Mouse (Mus musculus) CD4-positive, CD25-positive, alpha-beta regulatory T cell, adult 4 months (primary cell): ENCODE results near the gene Klc3. TPM values are rescaled to one million over a fixed set of nuclear protein-coding genes. Genes with fewer than 3 reads are reported as not detected.

ENCODE experiments used
- ATAC-seq: one replicate; pipeline ENCODE4 v1.8.0; 2017
- polyA plus RNA-seq, 2 experiments: library from polyadenylated mRNA; unstranded; fragments of 100-300 nt; shearing (Covaris generic); gene quantifications; one replicate each; pipeline ENCODE4 v1.2.1; 2017

Gene Klc3
- polyA plus RNA-seq, 2 experiments from 2014 or later, result 2.6 to 3.3 TPM

DNA sequence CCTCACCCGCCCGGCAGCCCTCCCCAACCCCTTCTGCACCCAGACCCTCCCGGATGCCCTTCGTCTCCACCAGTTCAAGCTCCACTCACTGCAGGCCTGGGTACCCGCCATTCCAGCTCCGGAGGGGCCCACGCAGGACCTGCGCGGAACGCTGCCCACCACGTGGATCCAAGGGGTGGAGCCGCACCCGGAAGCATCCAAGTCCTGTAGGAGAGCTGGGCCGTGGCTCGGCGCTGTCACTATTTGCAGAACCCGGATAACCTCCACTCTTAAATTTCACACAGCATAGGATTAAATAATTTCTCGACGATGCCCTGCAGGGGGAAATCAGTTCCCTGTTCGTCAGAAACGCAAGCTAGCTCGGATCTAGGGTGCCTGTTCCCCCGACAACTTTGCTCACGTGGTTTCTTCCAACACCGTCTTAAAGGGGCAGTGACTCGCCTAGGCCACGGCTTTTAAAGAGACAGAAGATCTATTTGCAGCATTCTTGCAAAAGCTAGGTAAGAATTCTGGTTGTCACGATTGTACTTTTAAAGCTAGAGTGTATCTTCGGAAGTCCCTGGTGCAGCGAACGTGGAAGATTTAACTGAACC lies 44.5 kb downstream of the Klc3 start, which contains the start of the genes Cd3eap and Ppp1r13l:
Gene Cd3eap, minus strand, starts transcription at position 185 of the 593 bp plus-strand sequence.
Gene Ppp1r13l, plus strand, starts transcription at position 451 of the 593 bp plus-strand sequence.
- ATAC-seq, result peak; percentile 86

DNA sequence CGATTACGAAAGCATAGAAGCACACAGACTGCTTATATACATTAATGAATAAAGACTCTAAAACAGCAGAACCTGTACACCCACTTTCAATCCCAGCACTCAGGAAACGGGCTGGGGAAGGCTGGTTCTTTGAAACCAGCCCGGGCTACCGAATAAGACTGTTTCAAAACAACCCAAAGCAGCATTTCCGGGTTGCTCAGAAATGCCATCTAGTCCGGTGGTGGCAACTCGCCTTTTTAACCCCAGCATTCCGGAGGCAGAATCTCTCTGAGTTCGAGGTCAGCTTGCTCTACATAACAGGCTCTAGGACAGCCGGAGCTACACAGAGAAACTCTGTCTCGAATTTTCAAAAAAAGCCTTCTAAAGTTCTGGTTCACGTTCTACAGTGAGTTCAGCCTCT lies 45.3 kb downstream of the Klc3 start:
- no peak for ATAC-seq

DNA sequence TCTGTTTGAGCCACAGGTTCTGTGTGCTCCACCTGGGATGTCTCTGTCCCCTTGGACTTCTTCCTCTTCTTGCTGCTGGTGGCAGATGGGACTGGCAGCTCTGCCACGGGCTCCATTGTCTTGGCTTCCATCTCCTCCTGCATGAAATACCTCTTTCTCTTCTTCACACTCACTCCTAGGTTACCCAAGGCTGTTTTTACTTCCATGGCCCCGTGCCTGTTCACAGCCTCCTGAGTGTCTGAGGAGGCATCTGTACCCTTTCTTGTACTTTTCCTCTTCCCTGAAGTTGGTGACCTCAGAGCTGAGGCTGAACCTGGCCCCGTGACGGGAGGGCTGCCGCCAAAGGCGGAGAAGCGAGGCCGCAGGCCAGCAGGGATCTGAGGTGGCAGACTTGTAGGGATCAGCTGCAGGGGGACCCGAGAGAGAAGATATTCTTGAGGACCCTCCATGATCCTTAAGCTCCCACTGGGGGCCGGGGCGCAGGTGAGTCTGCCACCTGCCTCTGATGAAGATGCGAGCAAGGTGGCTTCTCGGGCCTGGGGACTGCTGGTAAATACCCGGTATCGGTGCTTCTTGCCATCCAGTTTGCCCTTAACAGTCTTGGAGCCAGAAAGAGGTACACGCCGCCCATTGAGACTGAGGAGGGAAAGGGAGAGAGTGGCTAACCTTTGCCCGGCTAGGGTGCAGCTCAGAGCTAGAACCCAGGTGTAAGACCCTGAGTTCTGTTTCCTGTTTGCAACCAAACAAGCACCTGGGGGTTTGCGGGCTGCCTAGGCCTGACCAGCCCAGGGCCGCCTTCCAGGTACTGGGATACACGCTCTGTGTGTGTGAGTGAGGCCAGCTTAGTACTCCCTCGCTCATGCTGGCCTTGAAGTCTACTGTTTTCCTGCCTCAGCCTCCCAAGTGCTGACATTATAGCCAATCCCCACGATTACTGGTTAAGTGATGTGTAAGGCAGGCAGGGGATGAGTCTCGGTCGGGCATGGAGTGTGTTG lies 46.2 kb downstream of the Klc3 start:
- no peak for ATAC-seq

DNA sequence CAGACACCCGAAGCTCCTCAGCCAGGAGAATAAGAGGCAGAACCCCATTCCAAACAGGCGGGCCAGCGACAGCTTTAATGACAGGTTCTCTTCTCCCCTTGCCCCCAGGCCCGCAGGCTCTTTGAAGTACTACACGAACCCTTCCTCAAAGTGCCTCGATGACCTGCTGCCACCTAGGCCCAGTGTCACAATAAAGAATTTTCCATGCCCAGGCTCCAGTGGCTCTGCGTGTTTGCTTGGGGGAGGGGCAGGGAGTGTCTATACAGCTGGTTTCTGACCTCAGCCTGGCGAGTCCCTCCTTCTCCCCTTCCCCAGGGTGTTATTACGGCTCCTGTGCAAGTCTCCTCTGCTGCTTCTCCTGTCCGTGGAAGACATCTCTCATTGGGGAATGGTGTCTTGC lies 47.6 kb downstream of the Klc3 start:
- ATAC-seq, result no peak

DNA sequence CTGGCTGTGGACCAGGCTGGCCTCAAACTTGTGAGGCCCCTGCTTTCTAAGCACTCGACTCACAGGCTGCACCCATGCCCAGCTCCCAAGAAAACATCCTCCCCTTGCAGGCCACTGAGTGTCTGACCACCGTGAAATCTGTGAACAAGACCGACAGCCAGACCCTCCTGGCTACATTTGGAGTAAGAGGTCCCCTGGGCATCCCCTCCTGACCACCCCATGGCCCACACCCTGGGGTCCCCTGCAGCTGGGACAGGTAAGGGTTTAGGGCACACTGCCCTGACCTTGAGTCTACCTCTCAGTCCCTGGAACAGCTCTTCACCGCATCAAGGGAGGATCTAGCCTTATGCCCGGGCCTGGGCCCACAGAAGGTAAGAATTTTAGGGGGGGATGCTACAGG lies 48.9 kb downstream of the Klc3 start:
- no peak for ATAC-seq

DNA sequence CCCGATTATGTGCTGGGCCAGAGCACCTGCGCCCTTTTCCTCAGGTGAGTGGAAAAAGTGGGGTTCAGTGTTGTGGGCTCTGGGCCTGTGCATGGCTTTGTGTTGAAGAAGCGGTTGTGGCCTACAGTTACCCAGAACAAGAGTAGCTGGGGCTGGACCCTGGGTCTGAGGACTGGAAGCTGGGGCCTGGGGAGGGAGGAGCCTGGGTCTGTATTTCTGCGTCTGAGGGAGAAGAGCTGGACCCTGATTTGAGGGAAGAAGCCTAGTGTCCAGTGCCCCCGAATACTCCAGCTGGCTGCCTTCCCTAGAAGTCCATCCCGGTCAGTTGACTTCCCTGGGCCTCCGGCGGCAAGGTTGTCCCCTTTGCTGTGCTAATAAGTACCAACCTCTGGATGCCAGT lies 53.7 kb downstream of the Klc3 start:
- no peak for ATAC-seq

DNA sequence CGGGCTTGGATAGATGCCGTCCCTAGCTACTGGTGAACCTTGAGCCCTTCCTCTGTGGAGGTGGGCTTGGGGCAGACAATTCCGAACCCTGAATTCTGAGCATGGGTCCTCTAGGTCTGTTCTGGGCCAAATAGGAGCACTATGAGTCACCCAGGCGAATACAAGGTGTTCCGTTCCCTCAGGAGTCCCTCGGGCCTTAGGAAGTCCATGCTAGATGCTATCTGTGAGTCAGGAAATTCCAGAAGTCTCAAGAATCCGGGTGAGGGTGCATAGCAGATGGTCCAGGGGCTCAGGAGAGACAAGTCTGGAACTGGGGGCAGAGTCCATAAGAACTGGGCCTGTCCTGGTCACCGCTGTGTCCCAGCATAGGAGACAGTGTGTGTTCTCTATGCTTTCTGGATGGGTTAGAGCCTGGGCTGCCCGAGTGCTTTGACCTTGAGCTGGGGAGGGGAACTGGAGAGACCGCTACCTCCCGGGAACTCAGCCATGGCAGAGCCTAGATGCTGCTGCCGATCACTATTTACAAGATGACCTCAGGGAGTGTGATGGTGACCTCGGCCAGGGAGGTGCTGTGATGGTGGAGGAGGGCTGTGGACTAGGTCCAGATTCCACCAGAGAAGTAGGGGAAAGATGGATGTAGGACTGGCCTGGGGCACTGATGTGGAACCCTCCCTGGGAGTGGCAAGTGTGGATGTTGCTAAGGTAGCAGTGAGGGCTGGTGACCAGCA lies 54.6 kb downstream of the Klc3 start:
- no peak for ATAC-seq

DNA sequence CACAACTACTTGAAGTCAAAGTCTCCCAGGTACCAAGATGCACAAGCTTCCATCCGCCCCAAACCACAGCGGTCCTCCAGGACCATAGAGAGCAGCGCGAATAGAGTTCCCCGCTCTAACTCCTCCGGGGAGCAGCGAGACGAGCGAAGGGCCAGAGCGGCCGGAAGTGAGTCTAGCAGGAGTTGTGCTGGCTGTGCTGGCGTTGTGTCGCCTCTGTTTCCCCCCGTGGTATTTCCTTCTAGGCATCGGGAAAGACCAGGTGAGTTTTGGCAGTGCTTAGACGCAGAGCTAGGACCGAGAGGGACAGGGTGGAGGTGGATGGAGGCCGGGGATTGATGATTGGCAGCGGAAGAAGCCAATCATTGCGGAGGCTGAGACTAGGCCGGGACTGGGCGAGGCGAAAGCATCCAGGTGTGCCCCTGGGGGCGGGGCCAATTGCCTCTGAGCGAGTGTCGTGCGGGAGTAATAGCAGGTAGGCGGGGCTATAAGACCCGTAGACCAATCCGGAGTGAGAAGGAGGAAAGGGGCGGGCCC lies 58.9 kb downstream of the Klc3 start:
- ATAC-seq, result peak; percentile 87

Other genes starting within 250 kb of the Klc3 start
- gene Gipr, start 238.0 kb downstream of the Klc3 start, polyA plus RNA-seq, result not detected
- gene Eml2, start 227.7 kb downstream of the Klc3 start, polyA plus RNA-seq, result 10 to 100 TPM in 1 of 2 experiments, 1 to 10 TPM in 1; 10.0 to 30.1 TPM
- gene Gpr4, start 191.6 kb downstream of the Klc3 start, polyA plus RNA-seq, result under 1 TPM in 1 of 2 experiments, not detected in 1; 0.11 TPM
- gene Opa3, start 175.8 kb downstream of the Klc3 start, polyA plus RNA-seq, result 10 to 100 TPM; 15.2 to 24.0 TPM
- 100 to 1,000 TPM in 1 of 2 experiments, 10 to 100 TPM in 1; 52.3 to 109 TPM for gene Vasp, start 132.3 kb downstream of the Klc3 start, polyA plus RNA-seq
- 1 to 10 TPM; 1.7 to 2.1 TPM for gene Ppm1n, start 124.0 kb downstream of the Klc3 start, polyA plus RNA-seq
- not detected for gene Rtn2, start 121.5 kb downstream of the Klc3 start, polyA plus RNA-seq
- gene Fosb, start 94.1 kb downstream of the Klc3 start, polyA plus RNA-seq, result 1 to 10 TPM in 1 of 2 experiments, under 1 TPM in 1; 0.35 to 2.7 TPM
- 10 to 100 TPM; 71.2 to 78.1 TPM for gene Ercc1, start 59.3 kb downstream of the Klc3 start, polyA plus RNA-seq
- gene Cd3eap, start 44.6 kb downstream of the Klc3 start, polyA plus RNA-seq, result 10 to 100 TPM; 15.8 to 17.6 TPM
- gene Ppp1r13l, start 44.4 kb downstream of the Klc3 start, polyA plus RNA-seq, result not detected
- 10 to 100 TPM; 10.1 to 11.6 TPM for gene Ercc2, start 22.1 kb downstream of the Klc3 start, polyA plus RNA-seq
- not detected for gene Ckm, start 672 bp upstream of the Klc3 start, polyA plus RNA-seq
- gene Mark4, start 54.7 kb upstream of the Klc3 start, polyA plus RNA-seq, result 1 to 10 TPM in 1 of 2 experiments, under 1 TPM in 1; 0.91 to 1.3 TPM
- not detected for gene Exoc3l2, start 59.2 kb upstream of the Klc3 start, polyA plus RNA-seq
- under 1 TPM; 0.37 to 0.86 TPM for gene Bloc1s3, start 104.3 kb upstream of the Klc3 start, polyA plus RNA-seq
- 10 to 100 TPM; 45.8 to 50.7 TPM for gene Trappc6a, start 104.3 kb upstream of the Klc3 start, polyA plus RNA-seq
- gene Nkpd1, start 113.7 kb upstream of the Klc3 start, polyA plus RNA-seq, result not detected
- 1 to 10 TPM; 1.9 to 2.8 TPM for gene Ppp1r37, start 159.0 kb upstream of the Klc3 start, polyA plus RNA-seq
- gene Zfp296, start 173.2 kb upstream of the Klc3 start, polyA plus RNA-seq, result 1 to 10 TPM; 1.7 to 1.9 TPM
- gene Gemin7, start 173.5 kb upstream of the Klc3 start, polyA plus RNA-seq, result 100 to 1,000 TPM in 1 of 2 experiments, 10 to 100 TPM in 1; 91.0 to 100 TPM
- gene Clasrp, start 200.4 kb upstream of the Klc3 start, polyA plus RNA-seq, result 1 to 10 TPM; 9.0 to 9.4 TPM
- 10 to 100 TPM; 12.7 to 14.8 TPM for gene Relb, start 225.3 kb upstream of the Klc3 start, polyA plus RNA-seq